25 mouse cellular contexts compared by ENCODE assay signal in genomic region chr9:6217505-6217904, GRCm38 (mm10). TPM values are rescaled to one million over a fixed set of nuclear protein-coding genes. Genes with fewer than 3 reads are reported as not detected.
DNase-seq lines count a peak whose midpoint lies in the region; ATAC-seq lines count a peak whose summit lies in the region.
"Had no signal": no experiment of that assay in that cellular context is flagged by ENCODE, and none has a peak within 500 bp of the region (broad histone marks: within the 10 kb centered on the region; RNA-seq: fewer than 3 reads in every experiment).

No protein-coding gene starts in this region.

- no peaks in the 10 kb centered on the region for H3K36me3 ChIP-seq in neural tube, embryonic 12.5 days
- H3K36me3 ChIP-seq in neural tube, embryonic 15.5 days: no peaks in the 10 kb centered on the region
- no peaks in the 10 kb centered on the region for H3K36me3 ChIP-seq in neural tube, embryonic 13.5 days
- no peaks in the 10 kb centered on the region for H3K36me3 ChIP-seq in neural tube, embryonic 14.5 days (ENCODE audit: control insufficient read depth, insufficient read depth, low read length)
- H3K36me3 ChIP-seq: embryonic facial prominence, embryonic 13.5 days; embryonic facial prominence, embryonic 15.5 days; forebrain, embryonic 10.5 days; forebrain, embryonic 12.5 days had no signal

- DNase-seq in kidney, adult 8-10 months: no peak
- DNase-seq: adrenal gland, adult 2 months; adrenal gland, postnatal 10 days; adrenal gland, postnatal 25 days; cerebellum, adult 11 months; cerebellum, adult 18-20 months; cerebellum, adult 8-10 months; cerebellum, adult 9-11 months; cerebellum, postnatal 14 days; cerebellum, postnatal 36 days; embryo, embryonic 11 days had no signal

- no peaks in the 10 kb centered on the region for H3K4me1 ChIP-seq in neural tube, embryonic 12.5 days
- no peaks in the 10 kb centered on the region for H3K4me1 ChIP-seq in neural tube, embryonic 15.5 days
- H3K4me1 ChIP-seq in neural tube, embryonic 13.5 days (replicated peaks): no peaks in the 10 kb centered on the region
- no peaks in the 10 kb centered on the region for H3K4me1 ChIP-seq in neural tube, embryonic 14.5 days (ENCODE audit: control insufficient read depth, insufficient read depth, low read length)
- H3K4me1 ChIP-seq: embryonic facial prominence, embryonic 13.5 days; embryonic facial prominence, embryonic 15.5 days; forebrain, embryonic 10.5 days; forebrain, embryonic 12.5 days had no signal

- H3K4me2 ChIP-seq in neural tube, embryonic 12.5 days (replicated peaks): no peak overlapping the region
- no peak overlapping the region for H3K4me2 ChIP-seq in neural tube, embryonic 15.5 days
- H3K4me2 ChIP-seq in neural tube, embryonic 13.5 days: no peak overlapping the region
- H3K4me2 ChIP-seq in neural tube, embryonic 14.5 days (ENCODE audit: low read depth, low read length): no peak overlapping the region
- H3K4me2 ChIP-seq: embryonic facial prominence, embryonic 13.5 days; embryonic facial prominence, embryonic 15.5 days; forebrain, embryonic 12.5 days had no signal

- no peaks in the 10 kb centered on the region for H3K27me3 ChIP-seq in neural tube, embryonic 12.5 days (replicated peaks)
- H3K27me3 ChIP-seq in neural tube, embryonic 15.5 days (replicated peaks): no peaks in the 10 kb centered on the region
- no peaks in the 10 kb centered on the region for H3K27me3 ChIP-seq in neural tube, embryonic 13.5 days
- no peaks in the 10 kb centered on the region for H3K27me3 ChIP-seq in neural tube, embryonic 14.5 days (ENCODE audit: control insufficient read depth, insufficient read depth, low read length)
- H3K27me3 ChIP-seq: embryonic facial prominence, embryonic 13.5 days; embryonic facial prominence, embryonic 15.5 days; forebrain, embryonic 12.5 days had no signal

- no peak overlapping the region for H3K4me3 ChIP-seq in neural tube, embryonic 12.5 days
- no peak overlapping the region for H3K4me3 ChIP-seq in neural tube, embryonic 15.5 days (replicated peaks)
- H3K4me3 ChIP-seq in neural tube, embryonic 13.5 days: no peak overlapping the region
- no peak overlapping the region for H3K4me3 ChIP-seq in neural tube, embryonic 14.5 days (ENCODE audit: low read depth, low read length)
- H3K4me3 ChIP-seq: embryonic facial prominence, embryonic 13.5 days; embryonic facial prominence, embryonic 15.5 days; erythroblast, embryonic 14.5 days; forebrain, embryonic 10.5 days; forebrain, embryonic 12.5 days had no signal

- H3K9ac ChIP-seq in neural tube, embryonic 12.5 days: no peak overlapping the region
- no peak overlapping the region for H3K9ac ChIP-seq in neural tube, embryonic 15.5 days (replicated peaks)
- no peak overlapping the region for H3K9ac ChIP-seq in neural tube, embryonic 13.5 days
- H3K9ac ChIP-seq in neural tube, embryonic 14.5 days (replicated peaks; ENCODE audit: low read depth, low read length): no peak overlapping the region
- H3K9ac ChIP-seq: embryonic facial prominence, embryonic 13.5 days; embryonic facial prominence, embryonic 15.5 days; forebrain, embryonic 12.5 days had no signal

- ATAC-seq in neural tube, embryonic 12.5 days (ENCODE audit: low FRiP score, low read depth): peak; percentile 77; the same call in 1 of the 2 replicates
- ATAC-seq in neural tube, embryonic 15.5 days (ENCODE audit: low FRiP score): no peak
- ATAC-seq in neural tube, embryonic 13.5 days (ENCODE audit: low read depth): 0 out of 2 replicates have a peak, but pooled peaks have one; percentile 77
- ATAC-seq in neural tube, embryonic 14.5 days (ENCODE audit: low read depth): peak; percentile 66; the same call in 1 of the 2 replicates
- ATAC-seq: forebrain, embryonic 14.5 days; forebrain, embryonic 16.5 days had no signal

- no peaks in the 10 kb centered on the region for H3K9me3 ChIP-seq in neural tube, embryonic 12.5 days
- no peaks in the 10 kb centered on the region for H3K9me3 ChIP-seq in neural tube, embryonic 15.5 days (replicated peaks)
- no peaks in the 10 kb centered on the region for H3K9me3 ChIP-seq in neural tube, embryonic 13.5 days
- H3K9me3 ChIP-seq in neural tube, embryonic 14.5 days (ENCODE audit: control insufficient read depth, low read length): no peaks in the 10 kb centered on the region
- H3K9me3 ChIP-seq: embryonic facial prominence, embryonic 13.5 days; embryonic facial prominence, embryonic 15.5 days; forebrain, embryonic 10.5 days; forebrain, embryonic 12.5 days had no signal

- H3K27ac ChIP-seq in neural tube, embryonic 12.5 days: no peak overlapping the region
- no peak overlapping the region for H3K27ac ChIP-seq in neural tube, embryonic 15.5 days (replicated peaks)
- no peak overlapping the region for H3K27ac ChIP-seq in neural tube, embryonic 13.5 days (replicated peaks)
- H3K27ac ChIP-seq in neural tube, embryonic 14.5 days (ENCODE audit: low read depth, low read length): no peak overlapping the region
- H3K27ac ChIP-seq: embryonic facial prominence, embryonic 13.5 days; embryonic facial prominence, embryonic 15.5 days; forebrain, embryonic 10.5 days; forebrain, embryonic 12.5 days had no signal

- WGBS in neural tube, embryonic 12.5 days: 46% methylated on average over 1 of the region's 1 CpGs
- WGBS in neural tube, embryonic 15.5 days: 14% methylated on average over 1 of the region's 1 CpGs
- WGBS in neural tube, embryonic 13.5 days: 25% methylated on average over 1 of the region's 1 CpGs
- 27% methylated on average over 1 of the region's 1 CpGs for WGBS in neural tube, embryonic 14.5 days

RNA-seq across cellular contexts. Expression of gene Pdgfd, which starts 49.1 kb away (rescaled TPM):
- 2.6 and 3.4 TPM in 2 replicates for polyA plus RNA-seq in neural tube, embryonic 12.5 days (2016; fragmentation: Nextera tagmentation; extraction: Ambion mirVana)
- 3.4 and 4.8 TPM in 2 replicates for polyA plus RNA-seq in neural tube, embryonic 15.5 days (2015; fragmentation: Nextera tagmentation; extraction: Ambion mirVana)
- 2.2 and 2.3 TPM in 2 replicates for polyA plus RNA-seq in neural tube, embryonic 13.5 days (2015; fragmentation: Nextera tagmentation; extraction: Ambion mirVana)
- 3.2 and 3.3 TPM in 2 replicates for polyA plus RNA-seq in neural tube, embryonic 14.5 days (2014; fragmentation: Nextera tagmentation; extraction: Ambion mirVana)
- polyA plus RNA-seq: erythroblast, embryonic 14.5 days had no signal

RNA-seq across cellular contexts. Expression of gene Ddi1, which starts 52.1 kb away (rescaled TPM):
- polyA plus RNA-seq in neural tube, embryonic 12.5 days (2016; fragmentation: Nextera tagmentation; extraction: Ambion mirVana): 0.03 and 0.04 TPM in 2 replicates
- polyA plus RNA-seq in neural tube, embryonic 15.5 days (2015; fragmentation: Nextera tagmentation; extraction: Ambion mirVana): 0.03 and 0.08 TPM in 2 replicates
- polyA plus RNA-seq in neural tube, embryonic 13.5 days (2015; fragmentation: Nextera tagmentation; extraction: Ambion mirVana): not detected in 2 replicates
- polyA plus RNA-seq in neural tube, embryonic 14.5 days (2014; fragmentation: Nextera tagmentation; extraction: Ambion mirVana): 0.16 TPM in 1 of 2 replicates, not detected in the other
- polyA plus RNA-seq: adrenal gland, adult 2 months; brain, embryonic 14.5 days; C2C12; embryonic facial prominence, embryonic 11.5 days; erythroblast, embryonic 14.5 days; forebrain, embryonic 12.5 days; forebrain, embryonic 14.5 days; forebrain, embryonic 16.5 days had no signal
